Mouse (Mus musculus) midbrain, embryonic 16.5 days (tissue): ENCODE data around the gene Derl3. TPM values are rescaled to one million over a fixed set of nuclear protein-coding genes. Genes with fewer than 3 reads are reported as not detected.

Experiments used
- ATAC-seq: fragments of 200-750 bp; cut with Nextera tagmentation; 2 replicates; pipeline ENCODE4 v1.8.0; 2017; ENCODE audit warnings: moderate TSS enrichment
- H3K27ac ChIP-seq: fragments of 300-500 bp; sonication (generic); 2 replicates; pipeline ENCODE4 v1.5.1; 2014; ENCODE audit warnings: mild to moderate bottlenecking, low read length, mixed read lengths
- H3K27me3 ChIP-seq: fragments of 300-500 bp; sonication (generic); 2 replicates; pipeline ENCODE4 v1.6.1; 2014; ENCODE audit warnings: low read depth, low read length, mixed read lengths; ENCODE audit not compliant: control insufficient read depth, insufficient read depth
- H3K36me3 ChIP-seq: fragments of 300-500 bp; sonication (generic); 2 replicates; pipeline ENCODE4 v1.6.1; 2014; ENCODE audit warnings: mild to moderate bottlenecking, low read length, moderate library complexity, mixed read lengths; ENCODE audit not compliant: control insufficient read depth, insufficient read depth
- H3K4me1 ChIP-seq: fragments of 300-500 bp; sonication (generic); 2 replicates; pipeline ENCODE4 v1.6.1; 2014; ENCODE audit warnings: mild to moderate bottlenecking, low read length, mixed read lengths; ENCODE audit not compliant: control insufficient read depth, insufficient read depth
- H3K4me2 ChIP-seq: fragments of 300-500 bp; sonication (generic); 2 replicates; pipeline ENCODE4 v1.6.1; 2014; ENCODE audit warnings: mild to moderate bottlenecking, low read length, mixed read lengths
- H3K4me3 ChIP-seq: fragments of 300-500 bp; sonication (generic); 2 replicates; pipeline ENCODE4 v1.5.1; 2014; ENCODE audit warnings: low read depth, mild to moderate bottlenecking, low read length, moderate library complexity, mixed read lengths
- H3K9ac ChIP-seq: fragments of 300-500 bp; sonication (generic); 2 replicates; pipeline ENCODE4 v1.6.1; 2014; ENCODE audit warnings: low read depth, low read length, mixed read lengths
- H3K9me3 ChIP-seq: fragments of 300-500 bp; sonication (generic); replicated peaks from 2 replicates; pipeline ENCODE4 v1.6.1; 2014; ENCODE audit warnings: mild to moderate bottlenecking, low read length, mixed read lengths; ENCODE audit not compliant: control insufficient read depth, poor library complexity, severe bottlenecking
- whole genome bisulfite sequencing: fragments of 180-500 bp; shearing (Covaris S2); extraction: QIAGEN DNeasy Blood & Tissue Kit; methylation state at CpG from one replicate; pipeline ENCODE4 v1.1.7; 2014; 5-methylcytosine and 5-hydroxymethylcytosine counted together
- polyA plus RNA-seq: library from polyadenylated mRNA; unstranded; fragments of >200 nt; fragmentation: Nextera tagmentation; extraction: Ambion mirVana; gene quantifications from 2 replicates; pipeline ENCODE4 v1.2.1, GENCODE M21; 2015

Derl3 gene
- polyA plus RNA-seq, 1 experiment from 2014 or later = 1.4 TPM

DNA sequence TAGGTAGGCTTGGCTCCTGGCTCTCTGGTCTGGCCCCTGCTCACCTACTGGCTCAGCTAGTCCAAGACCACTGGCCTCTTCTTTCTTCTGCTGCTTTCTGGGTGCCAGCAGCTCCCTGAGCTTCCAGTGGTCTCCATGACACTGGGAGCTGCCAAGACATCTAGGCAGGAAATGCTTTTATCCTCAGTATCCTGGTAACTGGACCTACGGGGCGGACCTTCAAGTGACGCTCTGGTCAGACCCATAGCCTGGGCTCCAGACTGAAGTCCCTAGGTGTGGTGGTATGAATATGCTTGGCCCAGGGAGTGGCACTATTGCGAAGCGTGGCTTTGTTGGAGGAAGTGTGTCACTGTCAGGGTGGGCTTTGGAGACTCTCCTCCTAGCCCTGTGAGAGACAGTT is 47.3 kb downstream of the Derl3 start, which contains the start of gene Gm867:
Gene Gm867 (minus strand): TSS at position 153 of the 400 bp plus-strand sequence.
- Histone ChIP-seq H3K4me2 (no peak within 1 kb of the TSS), H3K27ac (no peak within 1 kb of the TSS), H3K9me3 (no peaks in the 10 kb centered on the region), H3K4me1 (peaks cover 6% of the 10 kb centered on the region), H3K4me3 (no peak within 1 kb of the TSS), H3K27me3 (peaks cover 3% of the 10 kb centered on the region; the same call in 1 of the 2 replicates), H3K9ac (no peak within 1 kb of the TSS), H3K36me3 (no peaks in the 10 kb centered on the region)
- no peak for ATAC-seq
- 85% methylated on average over 5 of the region's 5 CpGs for WGBS

- H3K9me3 ChIP-seq = no peaks in the 10 kb centered on the region
- H3K9ac ChIP-seq = no peak overlapping the region
- no peak overlapping the region for H3K4me3 ChIP-seq
- no peak overlapping the region for H3K27ac ChIP-seq
- H3K27me3 ChIP-seq = peaks cover 3% of the 10 kb centered on the region; the same call in 1 of the 2 replicates
- H3K4me2 ChIP-seq = no peak overlapping the region
- WGBS = 61% methylated on average over 9 of the region's 9 CpGs
- ATAC-seq = no peak
- H3K4me1 ChIP-seq = peaks cover 2% of the 10 kb centered on the region; the same call in 1 of the 2 replicates
- no peaks in the 10 kb centered on the region for H3K36me3 ChIP-seq
Observed at GRCm38 (mm10) chr10:75941042-75941824, 48.0 kb downstream of the Derl3 start.

GRCm38 (mm10) chr10:75942736-75943477 is 49.7 kb downstream of the Derl3 start, which contains the start of gene Vpreb3:
Vpreb3 (plus strand) TSS chr10:75943057.
- 82% methylated on average over 15 of the region's 15 CpGs for whole genome bisulfite sequencing
- Histone ChIP-seq H3K27me3 (no peaks in the 10 kb centered on the region), H3K4me3 (no peak within 1 kb of the TSS), H3K9me3 (no peaks in the 10 kb centered on the region), H3K27ac (no peak within 1 kb of the TSS), H3K9ac (no peak within 1 kb of the TSS), H3K4me1 (no peaks in the 10 kb centered on the region), H3K4me2 (no peak within 1 kb of the TSS), H3K36me3 (no peaks in the 10 kb centered on the region)
- ATAC-seq = no peak

GRCm38 (mm10) chr10:75944066-75944772 is 51.0 kb downstream of the Derl3 start:
- 25% methylated on average over 11 of the region's 11 CpGs for WGBS
- H3K9ac ChIP-seq = no peak overlapping the region
- H3K4me3 ChIP-seq = no peak overlapping the region
- H3K4me2 ChIP-seq = no peak overlapping the region
- no peaks in the 10 kb centered on the region for H3K27me3 ChIP-seq
- no peak overlapping the region for H3K27ac ChIP-seq
- H3K4me1 ChIP-seq = no peaks in the 10 kb centered on the region
- no peaks in the 10 kb centered on the region for H3K9me3 ChIP-seq
- no peak for ATAC-seq
- H3K36me3 ChIP-seq = no peaks in the 10 kb centered on the region

- Histone ChIP-seq H3K9me3 (no peaks in the 10 kb centered on the region), H3K27me3 (peaks cover 4% of the 10 kb centered on the region; the same call in 1 of the 2 replicates), H3K4me1 (no peaks in the 10 kb centered on the region), H3K36me3 (no peaks in the 10 kb centered on the region), H3K9ac (no peak overlapping the region), H3K4me3 (no peak overlapping the region), H3K27ac (no peak overlapping the region), H3K4me2 (no peak overlapping the region)
- 92% methylated on average over 7 of the region's 7 CpGs for WGBS
- no peak for ATAC-seq
Observed at GRCm38 (mm10) chr10:75945213-75945612, 52.0 kb downstream of the Derl3 start.

Other genes with a start within 250 kb of the Derl3 start
- 3.1 and 4.9 TPM in 2 replicates for gene Susd2, start 249.4 kb upstream of the Derl3 start, polyA plus RNA-seq
- 32.7 and 36.1 TPM in 2 replicates for gene Cabin1, start 129.1 kb upstream of the Derl3 start, polyA plus RNA-seq
- 70.1 and 77.0 TPM in 2 replicates for gene Ddt, start 120.0 kb upstream of the Derl3 start, polyA plus RNA-seq
- gene Gm20441, start 112.5 kb upstream of the Derl3 start, polyA plus RNA-seq = not detected in 2 replicates
- 0.53 and 1.4 TPM in 2 replicates for gene Gstt3, start 112.0 kb upstream of the Derl3 start, polyA plus RNA-seq
- gene Gstt1, start 94.8 kb upstream of the Derl3 start, polyA plus RNA-seq = 18.7 and 20.3 TPM in 2 replicates
- not detected in 2 replicates for gene Gstt4, start 70.9 kb upstream of the Derl3 start, polyA plus RNA-seq
- gene Gstt2, start 56.0 kb upstream of the Derl3 start, polyA plus RNA-seq = 7.0 TPM in 2 replicates
- 1,399 and 1,460 TPM in 2 replicates for gene Mif, start 33.2 kb upstream of the Derl3 start, polyA plus RNA-seq
- 262 and 281 TPM in 2 replicates for gene Smarcb1, start 28.2 kb downstream of the Derl3 start, polyA plus RNA-seq
- 72.1 and 93.2 TPM in 2 replicates for gene Chchd10, start 39.7 kb downstream of the Derl3 start, polyA plus RNA-seq
- gene Mmp11, start 43.1 kb downstream of the Derl3 start, polyA plus RNA-seq = 13.3 and 14.6 TPM in 2 replicates
- 0.92 and 1.0 TPM in 2 replicates for gene Gm867, start 47.3 kb downstream of the Derl3 start, polyA plus RNA-seq
- 0.84 and 1.5 TPM in 2 replicates for gene Vpreb3, start 49.6 kb downstream of the Derl3 start, polyA plus RNA-seq
- not detected in 2 replicates for gene Gm5134, start 61.1 kb downstream of the Derl3 start, polyA plus RNA-seq
- 11.9 and 14.2 TPM in 2 replicates for gene Zfp280b, start 139.2 kb downstream of the Derl3 start, polyA plus RNA-seq
- not detected in 2 replicates for gene Slc5a4b, start 217.5 kb downstream of the Derl3 start, polyA plus RNA-seq